Mouse (Mus musculus) midbrain, embryonic 15.5 days (tissue): ENCODE results near the gene Anapc2. TPM values are rescaled to one million over a fixed set of nuclear protein-coding genes. Genes with fewer than 3 reads are reported as not detected.

ENCODE experiments used
- ATAC-seq: fragments of 200-750 bp; cut with Nextera tagmentation; replicated peaks from 2 replicates; pipeline ENCODE4 v1.8.0; 2017; ENCODE audit warnings: moderate TSS enrichment
- H3K27ac ChIP-seq: fragments of 300-500 bp; sonication (generic); 2 replicates; pipeline ENCODE4 v1.5.1; 2015; ENCODE audit warnings: mild to moderate bottlenecking, inconsistent platforms
- H3K27me3 ChIP-seq: fragments of 300-500 bp; sonication (generic); replicated peaks from 2 replicates; pipeline ENCODE4 v1.6.1; 2015; ENCODE audit warnings: inconsistent platforms
- H3K36me3 ChIP-seq: fragments of 300-500 bp; sonication (generic); replicated peaks from 2 replicates; pipeline ENCODE4 v1.6.1; 2015; ENCODE audit warnings: inconsistent platforms
- H3K4me1 ChIP-seq: fragments of 300-500 bp; sonication (generic); 2 replicates; pipeline ENCODE4 v1.6.1; 2015; ENCODE audit warnings: inconsistent platforms
- H3K4me2 ChIP-seq: fragments of 300-500 bp; sonication (generic); 2 replicates; pipeline ENCODE4 v1.6.1; 2015; ENCODE audit warnings: inconsistent platforms, mild to moderate bottlenecking, moderate library complexity
- H3K4me3 ChIP-seq: fragments of 300-500 bp; sonication (generic); 2 replicates; pipeline ENCODE4 v1.5.1; 2015; ENCODE audit warnings: mild to moderate bottlenecking, inconsistent platforms
- H3K9ac ChIP-seq: fragments of 300-500 bp; sonication (generic); 2 replicates; pipeline ENCODE4 v1.6.1; 2015; ENCODE audit warnings: mild to moderate bottlenecking, inconsistent platforms
- H3K9me3 ChIP-seq: fragments of 300-500 bp; sonication (generic); 2 replicates; pipeline ENCODE4 v1.6.1; 2016; ENCODE audit warnings: inconsistent platforms
- WGBS: fragments of 180-500 bp; shearing (Covaris S2); methylation state at CpG from one replicate; pipeline ENCODE4 v1.1.7; 2015; ENCODE audit warnings: mixed read lengths; 5-methylcytosine and 5-hydroxymethylcytosine counted together
- polyA plus RNA-seq: library from polyadenylated mRNA; unstranded; fragments of >200 nt; fragmentation: Nextera tagmentation; extraction: Ambion mirVana; gene quantifications from 2 replicates; pipeline ENCODE4 v1.2.1, GENCODE M21; 2015

Gene Anapc2
- polyA plus RNA-seq, 1 experiment from 2014 or later = 157 TPM

- no peak for ATAC-seq
- no peak overlapping the region for H3K27ac ChIP-seq
- 49% methylated on average over 12 of the region's 12 CpGs for WGBS
Observed at GRCm38 (mm10) chr2:25231038-25231437, 41.2 kb upstream of the Anapc2 start.

GRCm38 (mm10) chr2:25233421-25233820, 38.9 kb upstream of the Anapc2 start:
- no peak overlapping the region for H3K27ac ChIP-seq
- ATAC-seq = no peak
- WGBS = 82% methylated on average over 4 of the region's 4 CpGs
- H3K9ac ChIP-seq = no peak overlapping the region
- no peaks in the 10 kb centered on the region for H3K36me3 ChIP-seq
- H3K9me3 ChIP-seq = no peaks in the 10 kb centered on the region
- peaks cover 4% of the 10 kb centered on the region; the same call in 1 of the 2 replicates for H3K4me1 ChIP-seq
- H3K4me3 ChIP-seq = no peak overlapping the region
- H3K4me2 ChIP-seq = no peak overlapping the region
- H3K27me3 ChIP-seq = peaks cover 6% of the 10 kb centered on the region; the same call in 1 of the 2 replicates

More at GRCm38 (mm10) chr2:25231038-25231437, 41.2 kb upstream of the Anapc2 start:
- Histone ChIP-seq H3K4me2 (no peak overlapping the region), H3K36me3 (no peaks in the 10 kb centered on the region), H3K27me3 (peaks cover 6% of the 10 kb centered on the region; the same call in 1 of the 2 replicates), H3K4me1 (peaks cover 4% of the 10 kb centered on the region), H3K9ac (no peak overlapping the region), H3K9me3 (no peaks in the 10 kb centered on the region), H3K4me3 (no peak overlapping the region)

GRCm38 (mm10) chr2:25234050-25234449, 38.2 kb upstream of the Anapc2 start, which contains the start of gene Slc34a3:
Gene Slc34a3, minus strand, starts transcription at chr2:25234364.
- Histone ChIP-seq H3K4me2 (no peak within 1 kb of the TSS), H3K4me1 (0 out of 2 replicates have a peak, but pooled peaks cover under 1% of the 10 kb centered on the region), H3K4me3 (no peak within 1 kb of the TSS), H3K27me3 (peaks cover 6% of the 10 kb centered on the region; the same call in 1 of the 2 replicates), H3K36me3 (no peaks in the 10 kb centered on the region), H3K9me3 (no peaks in the 10 kb centered on the region), H3K9ac (no peak within 1 kb of the TSS), H3K27ac (no peak within 1 kb of the TSS)
- WGBS = 90% methylated on average over 3 of the region's 3 CpGs
- no peak for ATAC-seq

- Histone ChIP-seq H3K9me3 (no peaks in the 10 kb centered on the region), H3K27me3 (peaks cover 6% of the 10 kb centered on the region; the same call in 1 of the 2 replicates), H3K4me1 (no peaks in the 10 kb centered on the region), H3K4me3 (no peak overlapping the region), H3K36me3 (no peaks in the 10 kb centered on the region), H3K4me2 (no peak overlapping the region), H3K9ac (no peak overlapping the region), H3K27ac (no peak overlapping the region)
- ATAC-seq = no peak
- WGBS = 74% methylated on average over 5 of the region's 5 CpGs
Observed at GRCm38 (mm10) chr2:25234551-25235220, 37.6 kb upstream of the Anapc2 start.

GRCm38 (mm10) chr2:25236614-25237013, 35.7 kb upstream of the Anapc2 start, which contains the start of gene Rnf224:
Gene Rnf224, minus strand, starts transcription at chr2:25236787.
- Histone ChIP-seq H3K4me1 (peaks cover 13% of the 10 kb centered on the region), H3K27ac (no peak within 1 kb of the TSS), H3K36me3 (no peaks in the 10 kb centered on the region), H3K27me3 (peaks cover 6% of the 10 kb centered on the region; the same call in 1 of the 2 replicates), H3K9me3 (no peaks in the 10 kb centered on the region), H3K9ac (no peak within 1 kb of the TSS), H3K4me3 (no peak within 1 kb of the TSS), H3K4me2 (no peak within 1 kb of the TSS)
- no peak for ATAC-seq
- WGBS = 45% methylated on average over 8 of the region's 8 CpGs

GRCm38 (mm10) chr2:25237522-25237921, 34.8 kb upstream of the Anapc2 start:
- no peak overlapping the region for H3K9ac ChIP-seq
- H3K27me3 ChIP-seq = peaks cover 6% of the 10 kb centered on the region; the same call in 1 of the 2 replicates
- H3K9me3 ChIP-seq = no peaks in the 10 kb centered on the region
- H3K4me1 ChIP-seq = peaks cover 15% of the 10 kb centered on the region
- H3K4me3 ChIP-seq = no peak overlapping the region
- no peaks in the 10 kb centered on the region for H3K36me3 ChIP-seq
- ATAC-seq = no peak
- H3K27ac ChIP-seq = no peak overlapping the region
- WGBS = 74% methylated on average over 4 of the region's 4 CpGs
- no peak overlapping the region for H3K4me2 ChIP-seq

- Histone ChIP-seq H3K36me3 (no peaks in the 10 kb centered on the region), H3K9ac (no peak overlapping the region), H3K9me3 (no peaks in the 10 kb centered on the region), H3K27ac (no peak overlapping the region), H3K4me2 (no peak overlapping the region), H3K4me1 (peaks cover 21% of the 10 kb centered on the region), H3K27me3 (peaks cover 6% of the 10 kb centered on the region; the same call in 1 of the 2 replicates), H3K4me3 (no peak overlapping the region)
- ATAC-seq = no peak
Observed at GRCm38 (mm10) chr2:25238106-25238505, 34.2 kb upstream of the Anapc2 start.

GRCm38 (mm10) chr2:25239766-25240165, 32.5 kb upstream of the Anapc2 start:
- Histone ChIP-seq H3K4me1 (peaks cover 31% of the 10 kb centered on the region), H3K9ac (no peak overlapping the region), H3K9me3 (no peaks in the 10 kb centered on the region), H3K4me2 (no peak overlapping the region), H3K27me3 (peaks cover 6% of the 10 kb centered on the region; the same call in 1 of the 2 replicates), H3K27ac (no peak overlapping the region), H3K36me3 (no peaks in the 10 kb centered on the region), H3K4me3 (no peak overlapping the region)
- ATAC-seq = no peak
- 90% methylated on average over 3 of the region's 3 CpGs for WGBS

GRCm38 (mm10) chr2:25240310-25240709, 32.0 kb upstream of the Anapc2 start:
- H3K9me3 ChIP-seq = no peaks in the 10 kb centered on the region
- WGBS = 47% methylated on average over 8 of the region's 8 CpGs
- peaks cover 31% of the 10 kb centered on the region for H3K4me1 ChIP-seq
- peak overlapping the region; percentile 56 for H3K4me3 ChIP-seq
- 0 out of 2 replicates have a peak, but pooled peaks cover under 1% of the 10 kb centered on the region for H3K27me3 ChIP-seq
- no peak overlapping the region; the same call in 1 of the 2 replicates for H3K9ac ChIP-seq
- H3K4me2 ChIP-seq = peak overlapping the region; percentile 90
- peak overlapping the region; percentile 77 for H3K27ac ChIP-seq
- peak; percentile 12; the same call in 1 of the 2 replicates for ATAC-seq
- H3K36me3 ChIP-seq = no peaks in the 10 kb centered on the region

GRCm38 (mm10) chr2:25240723-25241437, 31.4 kb upstream of the Anapc2 start:
- H3K9me3 ChIP-seq = no peaks in the 10 kb centered on the region
- H3K36me3 ChIP-seq = no peaks in the 10 kb centered on the region
- peak overlapping the region; percentile 90 for H3K4me2 ChIP-seq
- H3K9ac ChIP-seq = peak overlapping the region; percentile 40; the same call in 1 of the 2 replicates
- H3K27ac ChIP-seq = peak overlapping the region; percentile 77
- ATAC-seq = peak; percentile 71
- 2% methylated on average over 29 of the region's 29 CpGs for WGBS
- peak overlapping the region; percentile 56 for H3K4me3 ChIP-seq
- H3K27me3 ChIP-seq = no peaks in the 10 kb centered on the region
- peaks cover 31% of the 10 kb centered on the region for H3K4me1 ChIP-seq

GRCm38 (mm10) chr2:25241438-25241775, 30.9 kb upstream of the Anapc2 start:
- Histone ChIP-seq H3K4me3 (peak overlapping the region; percentile 56), H3K27ac (peak overlapping the region; percentile 77), H3K9ac (no peak overlapping the region), H3K4me1 (peaks cover 31% of the 10 kb centered on the region), H3K9me3 (no peaks in the 10 kb centered on the region), H3K36me3 (no peaks in the 10 kb centered on the region), H3K4me2 (peak overlapping the region; percentile 90), H3K27me3 (no peaks in the 10 kb centered on the region)
- ATAC-seq = peak; percentile 53
- WGBS = 18% methylated on average over 6 of the region's 6 CpGs

GRCm38 (mm10) chr2:25242101-25242506, 30.2 kb upstream of the Anapc2 start, which contains the start of the genes Rnf208 and Cysrt1:
Gene Rnf208, plus strand, starts transcription at chr2:25242255.
Gene Cysrt1, minus strand, starts transcription at chr2:25242452.
- 0% methylated on average over 59 of the region's 59 CpGs for WGBS
- peak; percentile 53 for ATAC-seq
- Histone ChIP-seq H3K9ac (peak within 1 kb of the TSS; percentile 65), H3K4me1 (peaks cover 31% of the 10 kb centered on the region), H3K4me2 (peak within 1 kb of the TSS; percentile 90), H3K9me3 (no peaks in the 10 kb centered on the region), H3K36me3 (no peaks in the 10 kb centered on the region), H3K27me3 (no peaks in the 10 kb centered on the region), H3K4me3 (peak within 1 kb of the TSS; percentile 56), H3K27ac (peak within 1 kb of the TSS; percentile 77)
